13 mouse cellular contexts compared by ENCODE assay signal in genomic region chr11:11931688-11932087, GRCm38 (mm10). TPM values are rescaled to one million over a fixed set of nuclear protein-coding genes. Genes with fewer than 3 reads are reported as not detected.
A peak's percentile ranks its signal among the peaks of the same experiment; 100 is the strongest.
DNase-seq lines count a peak whose midpoint lies in the region; ATAC-seq and TF ChIP-seq lines count a peak whose summit lies in the region.
"Had no signal": no experiment of that assay in that cellular context is flagged by ENCODE, and none has a peak within 500 bp of the region (broad histone marks: within the 10 kb centered on the region; RNA-seq: fewer than 3 reads in every experiment).

No protein-coding gene starts in this region.

- H3K9me3 ChIP-seq in heart, embryonic 12.5 days (replicated peaks): no peaks in the 10 kb centered on the region; the same call in 1 of the 2 replicates
- H3K9me3 ChIP-seq in liver, postnatal 0 days (ENCODE audit: low read length): no peaks in the 10 kb centered on the region
- no peaks in the 10 kb centered on the region for H3K9me3 ChIP-seq in liver, embryonic 12.5 days (replicated peaks)
- no peaks in the 10 kb centered on the region for H3K9me3 ChIP-seq in embryonic facial prominence, embryonic 15.5 days (replicated peaks)

- H3K4me3 ChIP-seq in heart, embryonic 12.5 days: no peak overlapping the region
- no peak overlapping the region for H3K4me3 ChIP-seq in liver, postnatal 0 days (ENCODE audit: low read depth, low read length)
- no peak overlapping the region for H3K4me3 ChIP-seq in liver, embryonic 12.5 days
- H3K4me3 ChIP-seq in embryonic facial prominence, embryonic 15.5 days (replicated peaks): no peak overlapping the region
- H3K4me3 ChIP-seq: erythroblast, embryonic 14.5 days had no signal

- no peaks in the 10 kb centered on the region for H3K27me3 ChIP-seq in heart, embryonic 12.5 days (replicated peaks)
- no peaks in the 10 kb centered on the region for H3K27me3 ChIP-seq in liver, postnatal 0 days (ENCODE audit: insufficient read depth, low read length)
- H3K27me3 ChIP-seq in liver, embryonic 12.5 days (replicated peaks): no peaks in the 10 kb centered on the region
- H3K27me3 ChIP-seq in embryonic facial prominence, embryonic 15.5 days: no peaks in the 10 kb centered on the region

- TF ChIP-seq EP300 in liver, postnatal 0 days (IDR thresholded peaks at IDR 0.05; ENCODE audit: low read depth): no peak

- peaks cover 68% of the 10 kb centered on the region for H3K36me3 ChIP-seq in heart, embryonic 12.5 days
- H3K36me3 ChIP-seq in liver, postnatal 0 days (replicated peaks; ENCODE audit: insufficient read depth, low read length): peaks cover 9% of the 10 kb centered on the region; the same call in 1 of the 2 replicates
- H3K36me3 ChIP-seq in liver, embryonic 12.5 days: peaks cover 64% of the 10 kb centered on the region
- peaks cover 56% of the 10 kb centered on the region for H3K36me3 ChIP-seq in embryonic facial prominence, embryonic 15.5 days

- no peak for TF ChIP-seq CTCF in liver, postnatal 0 days (IDR thresholded peaks at IDR 0.05; ENCODE audit: low read depth)
- TF ChIP-seq CTCF in brain, embryonic 14.5 days (IDR thresholded peaks at IDR 0.05; ENCODE audit: borderline replicate concordance, extremely low read depth, insufficient read depth, insufficient read length): no peak

- ATAC-seq in heart, embryonic 12.5 days (ENCODE audit: insufficient number of reproducible peaks, low FRiP score): no peak
- ATAC-seq in liver, postnatal 0 days: no peak
- no peak for ATAC-seq in liver, embryonic 12.5 days
- ATAC-seq in embryonic facial prominence, embryonic 15.5 days (ENCODE audit: insufficient number of reproducible peaks, low FRiP score, low TSS enrichment, low read depth): no peak

- TF ChIP-seq POLR2A in brain, embryonic 14.5 days (IDR thresholded peaks at IDR 0.05; ENCODE audit: borderline replicate concordance, extremely low read depth, insufficient read depth, insufficient read length, poor library complexity, severe bottlenecking): no peak

- peaks cover 36% of the 10 kb centered on the region for H3K4me1 ChIP-seq in heart, embryonic 12.5 days (replicated peaks)
- peaks cover 9% of the 10 kb centered on the region; the same call in 1 of the 2 replicates for H3K4me1 ChIP-seq in liver, postnatal 0 days (ENCODE audit: insufficient read depth)
- peaks cover 7% of the 10 kb centered on the region; the same call in 1 of the 2 replicates for H3K4me1 ChIP-seq in liver, embryonic 12.5 days
- H3K4me1 ChIP-seq in embryonic facial prominence, embryonic 15.5 days: no peaks in the 10 kb centered on the region

- WGBS in heart, embryonic 12.5 days: 58% methylated on average over 5 of the region's 5 CpGs
- WGBS in liver, postnatal 0 days (ENCODE audit: insufficient replicate concordance): 78% methylated on average over 5 of the region's 5 CpGs
- WGBS in liver, embryonic 12.5 days (ENCODE audit: insufficient replicate concordance): 77% methylated on average over 5 of the region's 5 CpGs
- 65% methylated on average over 5 of the region's 5 CpGs for WGBS in embryonic facial prominence, embryonic 15.5 days

- no peak for DNase-seq in heart, adult 8-10 months (ENCODE audit: low spot score)
- DNase-seq in liver, postnatal 0 days: no peak
- DNase-seq in brain, embryonic 14.5 days (ENCODE audit: low read depth): peak; percentile 22
- no peak for DNase-seq in T-cell, adult 2 months (ENCODE audit: low spot score)
- DNase-seq: cerebellum, postnatal 14 days; kidney, adult 11 months; kidney, postnatal 36 days; thymus, postnatal 36 days had no signal

- peak overlapping the region; percentile 70 for H3K27ac ChIP-seq in heart, embryonic 12.5 days (ENCODE audit: poor library complexity, severe bottlenecking)
- H3K27ac ChIP-seq in liver, postnatal 0 days (ENCODE audit: low read depth): 0 out of 2 replicates have a peak overlapping the region, but pooled peaks have one; percentile 19
- H3K27ac ChIP-seq in liver, embryonic 12.5 days: no peak overlapping the region
- H3K27ac ChIP-seq in embryonic facial prominence, embryonic 15.5 days (replicated peaks): peak overlapping the region; percentile 8; the same call in 1 of the 2 replicates

- H3K4me2 ChIP-seq in heart, embryonic 12.5 days: no peak overlapping the region
- H3K4me2 ChIP-seq in liver, postnatal 0 days (ENCODE audit: low read depth, low read length): no peak overlapping the region
- no peak overlapping the region for H3K4me2 ChIP-seq in liver, embryonic 12.5 days
- no peak overlapping the region for H3K4me2 ChIP-seq in embryonic facial prominence, embryonic 15.5 days (replicated peaks)

- H3K9ac ChIP-seq in heart, embryonic 12.5 days: no peak overlapping the region
- H3K9ac ChIP-seq in liver, postnatal 0 days (replicated peaks): no peak overlapping the region
- no peak overlapping the region for H3K9ac ChIP-seq in liver, embryonic 12.5 days
- no peak overlapping the region for H3K9ac ChIP-seq in embryonic facial prominence, embryonic 15.5 days

RNA-seq across cellular contexts. Expression of gene Ddc, which starts 33.7 kb away (rescaled TPM):
- polyA plus RNA-seq in heart, embryonic 12.5 days (2016; fragmentation: Nextera tagmentation; extraction: Ambion mirVana): 51.8 and 55.2 TPM in 2 replicates
- 1 to 10 TPM in 2 of 4 experiments, under 1 TPM in 2; 0.66 to 1.2 (median 0.93) TPM for total RNA-seq in heart, adult 8-10 months (2022)
- polyA plus RNA-seq in liver, postnatal 0 days (2015; fragmentation: Nextera tagmentation; extraction: Ambion mirVana): 17.5 and 19.5 TPM in 2 replicates
- polyA plus RNA-seq in liver, embryonic 12.5 days (2016; fragmentation: Nextera tagmentation; extraction: Ambion mirVana): 9.3 and 10.4 TPM in 2 replicates
- polyA plus RNA-seq in brain, embryonic 14.5 days (2012; rRNA removed): 11.2 and 13.8 TPM in 2 replicates
- 20.7 and 24.2 TPM in 2 replicates for polyA plus RNA-seq in embryonic facial prominence, embryonic 15.5 days (2015; fragmentation: Nextera tagmentation; extraction: Ambion mirVana)
- total RNA-seq: monocyte, adult 5-6 weeks had no signal
